Mouse (Mus musculus) small intestine, adult 10 weeks (tissue): Measurements from ENCODE around the gene Olfr1223. TPM values are rescaled to one million over a fixed set of nuclear protein-coding genes. Genes with fewer than 3 reads are reported as not detected.

Source experiments
- polyA plus RNA-seq: library from polyadenylated mRNA; stranded (reverse); fragments of 350-450 nt; fragmentation: Illumina TruSeq; extraction: RNeasy Lipid Tissue Mini Kit (QIAGEN cat#74804); gene quantifications from one replicate; pipeline ENCODE4 v1.2.3, GENCODE M21; 2014; ENCODE audit warnings: low replicate concordance

Olfr1223 gene
- polyA plus RNA-seq, result not detected

GRCm38 (mm10) chr2:89151460-89151859 lies at the start of gene Olfr1223:
Gene Olfr1223 (minus strand): TSS chr2:89151560.

DNA sequence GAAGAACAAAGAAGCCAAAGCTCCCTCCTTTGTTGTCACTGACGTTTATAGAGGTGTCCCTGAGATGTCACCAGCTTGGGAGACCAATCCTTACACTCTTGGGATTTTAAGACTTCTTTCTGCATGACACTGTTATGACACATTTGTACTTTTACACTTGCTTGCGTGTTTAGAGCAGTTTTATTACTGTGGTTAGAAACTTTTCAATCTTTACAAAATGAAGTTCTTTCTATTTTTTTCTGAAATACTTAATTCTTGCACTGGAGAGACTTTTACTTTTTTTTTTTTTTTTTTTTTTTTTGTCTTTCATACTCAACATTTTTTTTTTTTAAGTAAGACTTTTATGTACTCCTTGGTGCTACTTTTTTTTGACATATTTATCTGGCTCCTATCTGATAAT lies 48.6 kb upstream of the Olfr1223 start, which contains the start of gene Olfr1226:
Gene Olfr1226, minus strand, starts transcription at position 101 of the 400 bp plus-strand sequence.

DNA sequence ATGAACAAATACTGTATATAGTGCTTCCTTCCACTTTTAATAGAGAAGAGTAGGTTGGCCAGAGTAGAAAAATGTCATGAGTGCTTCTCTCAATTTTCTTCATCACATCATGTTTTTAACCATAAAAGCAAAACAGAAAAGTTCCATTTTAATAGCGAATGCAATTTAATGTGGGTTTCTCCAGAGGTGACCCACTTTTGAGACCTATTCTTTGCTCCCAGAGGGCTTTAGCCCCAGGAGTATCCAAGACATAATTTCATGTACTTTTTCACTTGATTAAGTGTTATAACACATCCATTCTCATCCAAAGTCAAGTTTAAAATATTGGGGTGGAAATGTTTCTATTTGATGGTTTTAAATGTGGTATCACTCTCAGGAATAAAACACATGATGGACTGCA lies 23.2 kb upstream of the Olfr1223 start, which contains the start of gene Olfr1225:
Gene Olfr1225, minus strand, starts transcription at position 101 of the 400 bp plus-strand sequence.

DNA sequence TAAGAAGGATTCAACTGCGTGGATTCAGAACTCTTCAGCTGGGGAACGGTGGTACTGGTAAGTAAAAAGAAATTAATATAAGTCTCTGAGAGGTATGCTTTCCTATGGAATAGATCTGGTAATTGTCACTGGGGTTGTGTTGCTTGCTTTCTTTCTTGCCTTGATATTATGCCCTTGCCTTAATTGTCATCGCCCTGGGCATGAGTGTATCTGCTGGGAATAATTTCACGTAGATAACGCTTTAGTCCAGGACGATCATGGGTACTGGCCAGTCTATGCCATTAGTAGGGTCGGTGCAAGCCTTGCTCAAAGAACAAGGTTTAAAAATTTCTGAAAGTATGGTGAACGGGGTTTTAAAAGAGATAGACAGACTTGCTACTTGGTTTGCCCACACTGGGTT lies 12.6 kb upstream of the Olfr1223 start, which contains the start of gene Olfr1224-ps1:
Gene Olfr1224-ps1, minus strand, starts transcription at position 101 of the 400 bp plus-strand sequence.

DNA sequence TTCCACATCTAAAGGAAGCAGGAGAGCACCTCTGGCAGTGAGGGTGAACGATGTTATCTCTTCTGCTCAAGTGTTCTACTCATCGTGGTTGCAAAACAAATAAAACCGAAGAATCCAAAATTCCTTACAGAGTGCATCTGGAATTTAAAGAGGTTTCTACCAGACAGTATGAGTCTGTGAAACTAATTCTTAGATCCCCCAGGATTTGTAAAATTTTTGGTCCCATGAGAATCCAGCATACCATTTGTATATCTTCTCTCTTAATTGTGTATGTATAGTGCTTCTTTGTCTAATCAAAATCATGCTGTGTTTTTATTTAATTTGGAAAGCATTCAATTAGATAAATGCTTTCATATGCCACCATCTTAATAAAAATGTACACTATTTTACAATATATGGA lies 18.4 kb downstream of the Olfr1223 start, which contains the start of gene Olfr1222:
Gene Olfr1222, minus strand, starts transcription at position 101 of the 400 bp plus-strand sequence.

DNA sequence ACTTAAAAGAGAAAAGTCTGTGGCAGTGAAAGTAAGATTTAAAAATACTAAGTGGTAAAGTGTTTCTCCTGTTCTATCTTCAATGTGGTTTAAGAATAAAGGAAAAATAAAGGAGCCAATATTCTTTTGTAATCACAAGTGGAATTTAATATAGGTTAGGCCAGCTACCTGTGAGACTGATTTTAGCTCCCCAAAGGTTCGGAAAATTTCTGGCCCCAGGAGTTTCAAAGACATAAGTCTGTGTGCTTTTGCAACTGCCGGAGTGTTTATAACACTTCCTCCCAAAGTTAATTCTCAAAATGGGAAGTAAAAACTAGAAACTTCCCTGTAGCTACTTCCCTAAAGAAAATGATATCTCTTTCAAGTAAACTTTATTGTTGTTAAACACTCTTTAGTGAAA lies 34.2 kb downstream of the Olfr1223 start, which contains the start of gene Olfr1221:
Gene Olfr1221, minus strand, starts transcription at position 101 of the 400 bp plus-strand sequence.

GRCm38 (mm10) chr2:89106735-89107134 lies 44.6 kb downstream of the Olfr1223 start, which contains the start of gene Olfr1220:
Gene Olfr1220 (minus strand): TSS chr2:89106835.

Other genes with a start within 250 kb of the Olfr1223 start
- gene Olfr1208, start 249.2 kb downstream of the Olfr1223 start, polyA plus RNA-seq, result not detected
- not detected for gene Olfr1209, start 236.4 kb downstream of the Olfr1223 start, polyA plus RNA-seq
- not detected for gene Olfr1211, start 213.4 kb downstream of the Olfr1223 start, polyA plus RNA-seq
- not detected for gene Olfr1212, start 197.6 kb downstream of the Olfr1223 start, polyA plus RNA-seq
- not detected for gene Gm13762, start 171.3 kb downstream of the Olfr1223 start, polyA plus RNA-seq
- not detected for gene Olfr1214, start 158.9 kb downstream of the Olfr1223 start, polyA plus RNA-seq
- not detected for gene Olfr1215, start 144.6 kb downstream of the Olfr1223 start, polyA plus RNA-seq
- gene Olfr1216, start 133.2 kb downstream of the Olfr1223 start, polyA plus RNA-seq, result not detected
- not detected for gene Olfr1217, start 119.5 kb downstream of the Olfr1223 start, polyA plus RNA-seq
- not detected for gene Olfr1218, start 90.4 kb downstream of the Olfr1223 start, polyA plus RNA-seq
- not detected for gene Olfr1219, start 68.0 kb downstream of the Olfr1223 start, polyA plus RNA-seq
- not detected for gene Olfr1220, start 44.7 kb downstream of the Olfr1223 start, polyA plus RNA-seq
- not detected for gene Olfr1221, start 34.3 kb downstream of the Olfr1223 start, polyA plus RNA-seq
- gene Olfr1222, start 18.5 kb downstream of the Olfr1223 start, polyA plus RNA-seq, result not detected
- gene Olfr1224-ps1, start 12.5 kb upstream of the Olfr1223 start, polyA plus RNA-seq, result not detected
- not detected for gene Olfr1225, start 23.1 kb upstream of the Olfr1223 start, polyA plus RNA-seq
- not detected for gene Olfr1226, start 48.5 kb upstream of the Olfr1223 start, polyA plus RNA-seq
- not detected for gene Olfr1228, start 102.5 kb upstream of the Olfr1223 start, polyA plus RNA-seq
- not detected for gene Olfr1229, start 136.5 kb upstream of the Olfr1223 start, polyA plus RNA-seq
- not detected for gene Olfr1230, start 145.7 kb upstream of the Olfr1223 start, polyA plus RNA-seq
- gene Olfr1231, start 155.5 kb upstream of the Olfr1223 start, polyA plus RNA-seq, result not detected
- gene Olfr1232, start 178.1 kb upstream of the Olfr1223 start, polyA plus RNA-seq, result not detected
- not detected for gene Olfr1233, start 190.8 kb upstream of the Olfr1223 start, polyA plus RNA-seq
- not detected for gene Olfr1234, start 213.3 kb upstream of the Olfr1223 start, polyA plus RNA-seq